Mouse (Mus musculus): ENCODE results near the gene Rbx1. TPM values are rescaled to one million over a fixed set of nuclear protein-coding genes. Genes with fewer than 3 reads are reported as not detected.

Gene Rbx1
- polyA plus RNA-seq, 1 experiment from 2014 or later: 511 TPM

DNA sequence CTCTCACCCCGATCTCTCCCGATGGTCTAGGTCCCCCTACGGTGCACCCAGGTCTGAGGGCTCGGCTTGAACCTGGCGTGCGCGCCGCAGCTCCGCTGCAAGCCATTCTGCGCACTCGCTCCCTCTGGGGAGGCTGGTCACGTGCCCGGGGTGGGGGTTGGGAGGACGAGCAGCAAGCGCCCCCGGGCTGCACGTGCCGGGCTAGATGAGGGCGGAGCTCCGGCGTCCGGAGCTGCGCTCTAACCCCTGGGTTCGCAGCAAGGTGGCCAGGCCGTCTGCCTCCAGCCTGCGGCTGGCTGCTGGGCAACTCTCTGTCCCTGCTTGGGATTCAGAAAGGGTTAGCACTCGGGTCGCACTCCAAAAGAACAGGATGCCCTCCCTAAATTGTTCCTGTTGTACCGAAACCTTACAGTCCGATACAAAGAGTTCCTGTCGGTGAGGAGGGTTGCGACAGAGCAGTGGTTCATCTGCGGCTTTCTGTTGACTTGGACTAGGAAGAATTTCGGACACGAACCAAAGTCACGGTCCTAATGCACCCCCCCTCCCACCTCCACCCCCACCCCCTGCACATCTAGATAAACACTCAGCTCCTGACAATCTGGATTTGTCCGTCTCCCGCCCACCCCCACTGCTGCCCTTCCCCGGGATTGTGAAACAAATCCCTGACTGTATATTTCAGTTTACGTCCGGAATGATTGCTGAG lies 57.2 kb downstream of the Rbx1 start:
- H3K4me3 ChIP-seq (replicated peaks): peak overlapping the region; percentile 55
- WGBS: under 1% methylated on average over 41 of the region's 41 CpGs
- peak; percentile 95 for ATAC-seq
- H3K36me3 ChIP-seq: no peaks in the 10 kb centered on the region
- peaks cover 20% of the 10 kb centered on the region; the same call in 1 of the 2 replicates for H3K4me1 ChIP-seq (replicated peaks)
- peak overlapping the region; percentile 65 for H3K9ac ChIP-seq (replicated peaks)
- no peaks in the 10 kb centered on the region for H3K9me3 ChIP-seq
- peak overlapping the region; percentile 81 for H3K27ac ChIP-seq
- H3K27me3 ChIP-seq: peaks cover 21% of the 10 kb centered on the region
- H3K4me2 ChIP-seq (replicated peaks): peak overlapping the region; percentile 92

DNA sequence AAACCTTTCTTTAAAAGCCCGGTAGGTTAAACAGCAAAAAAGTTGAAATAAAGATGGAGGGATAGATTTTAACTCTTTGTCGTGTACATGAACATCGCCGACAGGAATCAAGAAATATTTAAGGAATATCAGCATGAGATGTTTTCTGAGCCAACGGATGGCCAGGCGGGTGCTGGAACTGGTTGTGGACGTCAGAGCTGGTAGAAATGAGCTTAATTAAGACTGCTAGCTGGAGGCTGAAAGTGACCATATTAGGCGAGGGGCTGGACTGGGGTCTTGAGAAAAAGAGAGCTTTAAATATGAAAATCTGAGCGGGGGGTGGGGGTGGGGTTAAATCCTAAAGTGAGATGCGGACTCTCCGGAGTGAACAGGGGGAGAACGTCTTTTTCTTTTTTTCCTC lies 57.8 kb downstream of the Rbx1 start:
- Histone ChIP-seq H3K36me3 (no peaks in the 10 kb centered on the region), H3K4me2 (replicated peaks) (peak overlapping the region; percentile 92), H3K9ac (replicated peaks) (peak overlapping the region; percentile 65; the same call in 1 of the 2 replicates), H3K4me3 (replicated peaks) (peak overlapping the region; percentile 55), H3K4me1 (replicated peaks) (peaks cover 20% of the 10 kb centered on the region; the same call in 1 of the 2 replicates), H3K9me3 (no peaks in the 10 kb centered on the region), H3K27ac (peak overlapping the region; percentile 81), H3K27me3 (peaks cover 21% of the 10 kb centered on the region)
- ATAC-seq: no peak
- under 1% methylated on average over 12 of the region's 12 CpGs for WGBS

Other genes with a start within 250 kb of the Rbx1 start
- 2.1 and 2.5 TPM in 2 replicates for gene Mchr1, start 230.8 kb upstream of the Rbx1 start, polyA plus RNA-seq (2015; fragmentation: Nextera tagmentation; extraction: Ambion mirVana)
- gene Slc25a17, start 105.5 kb upstream of the Rbx1 start, polyA plus RNA-seq (2015; fragmentation: Nextera tagmentation; extraction: Ambion mirVana): 133 and 141 TPM in 2 replicates
- gene St13, start 66.2 kb upstream of the Rbx1 start, polyA plus RNA-seq (2015; fragmentation: Nextera tagmentation; extraction: Ambion mirVana): 182 and 203 TPM in 2 replicates
- gene Xpnpep3, start 66.2 kb upstream of the Rbx1 start, polyA plus RNA-seq (2015; fragmentation: Nextera tagmentation; extraction: Ambion mirVana): 9.8 TPM in 2 replicates
- gene Dnajb7, start 58.0 kb upstream of the Rbx1 start, polyA plus RNA-seq (2015; fragmentation: Nextera tagmentation; extraction: Ambion mirVana): 1.7 and 2.4 TPM in 2 replicates
- gene Ep300, start 119.1 kb downstream of the Rbx1 start, polyA plus RNA-seq (2015; fragmentation: Nextera tagmentation; extraction: Ambion mirVana): 22.8 and 25.3 TPM in 2 replicates
- gene L3mbtl2, start 197.6 kb downstream of the Rbx1 start, polyA plus RNA-seq (2015; fragmentation: Nextera tagmentation; extraction: Ambion mirVana): 31.8 and 34.0 TPM in 2 replicates
- gene Chadl, start 231.0 kb downstream of the Rbx1 start, polyA plus RNA-seq (2015; fragmentation: Nextera tagmentation; extraction: Ambion mirVana): 9.6 and 11.9 TPM in 2 replicates